Mouse (Mus musculus) bone marrow macrophage, adult 2 months (primary cell): ENCODE measurements around the gene Drc3. TPM values are rescaled to one million over a fixed set of nuclear protein-coding genes. Genes with fewer than 3 reads are reported as not detected.
"Not testable (repeated sequence)": the region's sequence is repeated elsewhere in the genome, so short reads cannot be mapped to it uniquely, and the experiment has no call there.

Experiments
- H3K27ac ChIP-seq: 2 replicates; pipeline ENCODE4 v1.5.1; 2012; ENCODE audit warnings: low read depth, low read length; ENCODE audit not compliant: insufficient read depth
- H3K4me1 ChIP-seq: 2 replicates; pipeline ENCODE4 v1.6.1; 2012; ENCODE audit warnings: low read length; ENCODE audit not compliant: control insufficient read depth, insufficient read depth
- H3K4me3 ChIP-seq: 2 replicates; pipeline ENCODE4 v1.5.1; 2012; ENCODE audit warnings: mild to moderate bottlenecking, low read length, moderate library complexity; ENCODE audit not compliant: insufficient read depth
- CTCF ChIP-seq: IDR thresholded peaks from 2 replicates; pipeline ENCODE4 v1.5.1; 2012; ENCODE audit warnings: low read depth, mild to moderate bottlenecking, low read length, moderate library complexity
- POLR2A ChIP-seq: IDR thresholded peaks from 2 replicates; pipeline ENCODE4 v1.6.1; 2012; ENCODE audit warnings: mild to moderate bottlenecking, low read depth, low read length, borderline replicate concordance
- polyA plus RNA-seq: library from polyadenylated mRNA; stranded (reverse); fragments of >200 nt; gene quantifications from 2 replicates; pipeline ENCODE4 v1.2.4, GENCODE M21; 2012; ENCODE audit not compliant: missing spikeins, insufficient read depth, insufficient read length

Drc3 gene
- polyA plus RNA-seq, 1 experiment: not detected

- peak within 1 kb of the TSS; percentile 81 for H3K4me3 ChIP-seq
- H3K4me1 ChIP-seq: peaks cover 20% of the 10 kb centered on the region
- no peak for TF ChIP-seq POLR2A
- TF ChIP-seq CTCF: no peak
- H3K27ac ChIP-seq: peak within 1 kb of the TSS; percentile 52
These were observed 64.0 kb downstream of the Drc3 start, which contains the start of gene Gid4 for GRCm38 (mm10) chr11:60416963-60417716. TSS of gene Gid4 (plus strand) at chr11:60417145.

- H3K4me1 ChIP-seq: peaks cover 20% of the 10 kb centered on the region
- H3K27ac ChIP-seq: peak within 1 kb of the TSS; percentile 52
These were observed 64.8 kb downstream of the Drc3 start, which contains the start of gene Atpaf2 for GRCm38 (mm10) chr11:60417717-60418472. TSS of gene Atpaf2 (minus strand) at chr11:60418457.

GRCm38 (mm10) chr11:60418473-60418803 is 65.3 kb downstream of the Drc3 start:
- TF ChIP-seq POLR2A (no peak), CTCF (no peak)
- Histone ChIP-seq H3K4me1 (peaks cover 20% of the 10 kb centered on the region), H3K4me3 (peak overlapping the region; percentile 81), H3K27ac (no peak overlapping the region)

More at GRCm38 (mm10) chr11:60417717-60418472, 64.8 kb downstream of the Drc3 start, which contains the start of gene Atpaf2:
- peak within 1 kb of the TSS; percentile 81 for H3K4me3 ChIP-seq
- no peak for TF ChIP-seq POLR2A
- TF ChIP-seq CTCF: no peak

GRCm38 (mm10) chr11:60422046-60422668 is 69.0 kb downstream of the Drc3 start:
- H3K4me1 ChIP-seq: peaks cover 8% of the 10 kb centered on the region
- H3K4me3 ChIP-seq: no peak overlapping the region
- no peak for TF ChIP-seq CTCF
- no peak for TF ChIP-seq POLR2A
- no peak overlapping the region for H3K27ac ChIP-seq

GRCm38 (mm10) chr11:60423006-60423405 is 69.9 kb downstream of the Drc3 start:
- no peak overlapping the region for H3K27ac ChIP-seq
- TF ChIP-seq CTCF (no peak), POLR2A (no peak)
- no peak overlapping the region for H3K4me3 ChIP-seq
- H3K4me1 ChIP-seq: peaks cover 8% of the 10 kb centered on the region

- Histone ChIP-seq H3K4me3 (no peak overlapping the region), H3K27ac (no peak overlapping the region), H3K4me1 (no peaks in the 10 kb centered on the region)
- TF ChIP-seq POLR2A (no peak), CTCF (no peak)
These were observed 73.3 kb downstream of the Drc3 start for GRCm38 (mm10) chr11:60426417-60426816.

GRCm38 (mm10) chr11:60427628-60428027 is 74.5 kb downstream of the Drc3 start:
- Histone ChIP-seq H3K4me1 (no peaks in the 10 kb centered on the region), H3K4me3 (no peak overlapping the region), H3K27ac (no peak overlapping the region)
- no peak for TF ChIP-seq POLR2A
- TF ChIP-seq CTCF: no peak

- no peak overlapping the region for H3K27ac ChIP-seq
- H3K4me1 ChIP-seq: peaks cover 16% of the 10 kb centered on the region
- TF ChIP-seq CTCF (no peak), POLR2A (no peak)
- H3K4me3 ChIP-seq: no peak overlapping the region
These were observed 80.4 kb downstream of the Drc3 start for GRCm38 (mm10) chr11:60433501-60433900.

- TF ChIP-seq CTCF (no peak), POLR2A (no peak)
- no peak overlapping the region for H3K27ac ChIP-seq
- peaks cover 16% of the 10 kb centered on the region for H3K4me1 ChIP-seq
- no peak overlapping the region for H3K4me3 ChIP-seq
These were observed 82.0 kb downstream of the Drc3 start for GRCm38 (mm10) chr11:60435133-60435532.

GRCm38 (mm10) chr11:60436618-60437017 is 83.5 kb downstream of the Drc3 start:
- Histone ChIP-seq H3K4me1 (peaks cover 16% of the 10 kb centered on the region), H3K4me3 (no peak overlapping the region), H3K27ac (no peak overlapping the region)
- TF ChIP-seq POLR2A: no peak
- TF ChIP-seq CTCF: no peak

- H3K4me1 ChIP-seq: peaks cover 16% of the 10 kb centered on the region
- not testable (repeated sequence) for H3K4me3 ChIP-seq, H3K27ac ChIP-seq
These were observed 86.5 kb downstream of the Drc3 start for GRCm38 (mm10) chr11:60439621-60440020.
